Mouse (Mus musculus) urinary bladder, postnatal 4 days (tissue): ENCODE results near the gene Fer.

Experiments used
- DNase-seq, 2 experiments: peaks; one replicate each; pipeline ENCODE4 v3.0.0; 2021 to 2022; ENCODE audit warnings: low spot score in 2 of 2

Gene Fer

DNA sequence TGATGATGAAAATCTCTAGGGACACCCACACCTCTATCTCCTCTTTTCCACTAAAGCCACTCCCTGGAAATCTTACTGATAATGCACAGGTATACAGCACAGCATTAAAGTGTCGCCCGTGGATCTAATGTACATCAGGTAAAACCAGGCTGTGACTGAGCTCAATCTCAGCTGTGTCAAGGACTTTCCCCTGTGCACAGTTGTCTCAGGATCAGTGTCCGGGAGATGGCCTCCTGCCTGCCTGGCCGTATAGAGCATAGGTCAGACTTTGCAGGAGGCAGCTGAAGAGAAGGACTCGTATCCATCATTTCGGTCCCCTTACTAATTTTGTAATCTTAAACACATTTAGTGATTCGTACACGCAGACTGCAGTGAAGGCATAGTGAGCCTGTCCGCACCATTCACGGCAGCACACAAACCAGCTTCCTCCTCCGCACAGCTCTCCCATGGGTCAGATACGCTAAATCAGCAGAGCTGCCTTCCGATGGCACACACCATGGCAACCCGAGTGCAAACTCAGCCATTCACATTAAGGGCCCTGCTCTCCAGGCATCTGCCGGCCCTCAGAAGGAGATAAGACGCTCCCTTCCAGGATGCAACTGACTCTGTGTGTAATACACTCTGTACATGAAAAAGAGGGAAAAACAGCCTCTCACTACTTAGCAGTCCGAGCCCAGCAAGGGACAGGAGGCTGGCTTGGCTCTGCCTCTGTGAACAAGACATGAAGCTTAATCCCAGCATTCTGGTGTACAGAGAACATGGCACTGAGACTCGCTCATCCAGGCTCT is 277.4 kb downstream of the Fer start:
- DNase-seq, result no peak

- no peak for DNase-seq
Measured at GRCm38 (mm10) chr17:64141856-64142255, 279.0 kb downstream of the Fer start.

DNA sequence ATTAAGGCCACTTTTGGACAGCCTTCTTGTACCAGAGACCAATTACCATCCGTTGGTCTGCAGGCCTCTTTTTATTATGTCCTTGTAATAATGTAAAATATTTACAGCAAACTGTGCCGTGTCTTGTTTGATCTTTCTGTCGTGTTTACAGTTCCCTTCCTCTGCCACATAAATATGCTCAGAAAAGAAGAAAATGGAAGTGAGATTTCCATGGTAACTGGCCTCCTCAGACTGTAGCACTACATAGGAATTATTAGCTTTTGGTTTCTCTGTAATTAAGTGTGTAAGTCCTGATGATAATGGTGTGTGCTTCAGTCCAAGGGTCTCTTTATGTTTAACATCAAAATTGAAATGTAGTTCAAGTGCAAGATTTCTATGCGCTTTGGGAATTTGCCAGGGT is 283.5 kb downstream of the Fer start:
- DNase-seq, result no peak

DNA sequence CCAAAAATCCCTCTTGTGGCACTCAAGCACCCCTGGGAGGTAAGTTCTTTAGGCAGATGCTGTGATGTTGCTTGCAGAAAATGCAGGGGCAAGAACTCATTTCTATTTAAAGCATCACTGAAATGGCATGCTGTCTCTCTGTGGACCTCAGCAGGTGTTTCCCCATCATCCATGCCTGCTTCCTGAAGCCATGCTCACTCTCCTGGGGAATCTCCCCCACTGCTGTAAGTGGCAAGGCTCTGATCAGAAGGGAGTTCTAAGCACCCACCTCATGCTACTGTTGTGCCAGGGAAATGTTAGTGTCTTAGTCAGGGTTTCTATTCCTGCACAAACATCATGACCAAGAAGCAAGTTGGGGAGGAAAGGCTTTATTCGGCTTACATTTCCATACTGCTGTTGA is 287.9 kb downstream of the Fer start:
- DNase-seq, result no peak

- DNase-seq, result no peak
Measured at GRCm38 (mm10) chr17:64167731-64168130, 304.9 kb downstream of the Fer start.

- DNase-seq, result no peak
Measured at GRCm38 (mm10) chr17:64170019-64170418, 307.2 kb downstream of the Fer start.

- DNase-seq, result no peak
Measured at GRCm38 (mm10) chr17:64172474-64172873, 309.6 kb downstream of the Fer start.

- no peak for DNase-seq
Measured at GRCm38 (mm10) chr17:64180546-64180945, 317.7 kb downstream of the Fer start.

DNA sequence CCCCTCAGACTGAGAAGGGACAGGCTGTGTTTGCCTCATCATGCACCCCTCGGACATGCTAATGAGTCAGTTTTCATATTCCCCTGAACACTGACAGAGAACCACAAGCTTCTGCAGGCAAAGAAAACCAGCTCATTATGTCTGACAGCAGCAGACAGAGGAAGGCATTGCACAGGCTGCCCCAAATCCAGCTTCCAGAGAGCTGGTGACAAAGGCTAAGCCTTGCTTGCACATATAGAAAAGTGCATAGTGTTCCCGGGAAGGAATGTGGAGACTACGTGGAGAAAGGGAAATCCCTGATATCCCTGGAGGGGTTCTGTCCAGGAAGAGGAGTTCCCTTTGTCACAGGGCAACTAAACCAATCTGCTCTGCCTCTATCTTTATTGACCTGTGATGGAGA is 318.4 kb downstream of the Fer start:
- DNase-seq, result no peak

DNA sequence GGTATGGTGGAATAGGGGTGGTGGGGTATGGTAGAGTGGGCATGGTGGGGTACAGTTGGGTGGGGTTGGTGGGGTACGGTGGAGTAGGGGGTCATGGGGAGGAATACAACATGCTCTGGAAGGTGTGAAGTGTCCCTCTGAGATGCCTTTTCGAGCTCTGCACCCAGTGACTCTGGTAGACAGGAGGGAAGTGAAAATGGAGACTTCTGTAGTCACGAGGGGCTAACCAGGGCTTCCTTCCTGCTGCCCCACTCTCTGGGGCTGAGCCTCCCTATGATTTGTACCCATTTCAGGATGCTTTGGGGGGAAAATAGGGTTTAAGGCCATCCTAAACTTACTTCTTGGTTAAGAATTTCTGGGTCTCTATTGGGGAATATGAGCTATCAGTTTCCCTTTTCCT is 319.7 kb downstream of the Fer start:
- peak in 1 of 2 experiments; percentile 5 for DNase-seq

- no peak for DNase-seq
Measured at GRCm38 (mm10) chr17:64183196-64183595, 320.3 kb downstream of the Fer start.
